Mouse (Mus musculus) neutrophil, adult 5-6 weeks (primary cell): ENCODE data around the gene Slc35a1. TPM values are rescaled to one million over a fixed set of nuclear protein-coding genes. Genes with fewer than 3 reads are reported as not detected.

ENCODE experiments used
- total RNA-seq: library from RNA; stranded (forward); fragments of 200-1000 nt; gene quantifications from 2 replicates; pipeline ENCODE4 v1.2.3, GENCODE M21; 2017

Slc35a1 gene
- total RNA-seq, 1 experiment from 2014 or later, result 16.4 TPM

Other genes with a start within 250 kb of the Slc35a1 start
- 58.8 and 58.9 TPM in 2 replicates for gene Akirin2, start 136.5 kb downstream of the Slc35a1 start, total RNA-seq
- gene Orc3, start 72.5 kb downstream of the Slc35a1 start, total RNA-seq, result 73.4 and 97.8 TPM in 2 replicates
- 26.5 and 27.2 TPM in 2 replicates for gene Rars2, start 72.5 kb downstream of the Slc35a1 start, total RNA-seq
- 0.23 TPM in 1 of 2 replicates, not detected in the other for gene Cfap206, start 42.8 kb upstream of the Slc35a1 start, total RNA-seq
- gene Gm136, start 68.8 kb upstream of the Slc35a1 start, total RNA-seq, result not detected in 2 replicates
- 19.6 and 23.7 TPM in 2 replicates for gene Smim8, start 91.0 kb upstream of the Slc35a1 start, total RNA-seq
- 82.0 and 94.6 TPM in 2 replicates for gene Zfp292, start 195.5 kb upstream of the Slc35a1 start, total RNA-seq
- gene Cga, start 206.3 kb upstream of the Slc35a1 start, total RNA-seq, result not detected in 2 replicates